Mouse (Mus musculus): ENCODE data around the gene Gm4305. TPM values are rescaled to one million over a fixed set of nuclear protein-coding genes. Genes with fewer than 3 reads are reported as not detected.
"Not testable (repeated sequence)": the region's sequence is repeated elsewhere in the genome, so short reads cannot be mapped to it uniquely, and the experiment has no call there.

Gm4305 gene
- not detected in 2 replicates for polyA plus RNA-seq (2011; ENCODE audit: insufficient read length, low read depth, missing spikeins)

DNA sequence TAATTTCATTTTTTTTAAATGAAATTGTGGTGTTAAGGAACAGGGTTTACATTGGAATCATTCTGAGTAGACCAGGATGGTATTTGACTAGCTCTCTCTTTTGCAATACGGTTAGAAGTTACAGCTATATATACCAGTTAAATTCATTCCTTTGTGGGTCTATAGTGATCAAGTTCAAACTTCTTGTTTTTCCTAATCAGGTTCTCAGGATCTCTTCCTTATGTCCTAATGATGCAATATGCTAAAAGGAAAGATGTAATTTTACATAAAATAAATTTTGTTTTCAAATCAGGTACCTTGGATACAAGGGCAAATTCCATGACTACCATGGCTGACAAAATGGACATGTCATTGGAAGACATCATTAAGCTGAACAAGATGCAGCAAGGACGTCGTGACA lies at the start of gene Gm4305:
Gene Gm4305 (plus strand): TSS at position 301 of the 400 bp plus-strand sequence.
- not testable (repeated sequence) for H3K4me3 ChIP-seq (ENCODE audit: insufficient read depth, low read length); H3K27ac ChIP-seq (ENCODE audit: insufficient read depth, low read length); H3K4me1 ChIP-seq (ENCODE audit: control insufficient read depth, insufficient read depth, low read length)

DNA sequence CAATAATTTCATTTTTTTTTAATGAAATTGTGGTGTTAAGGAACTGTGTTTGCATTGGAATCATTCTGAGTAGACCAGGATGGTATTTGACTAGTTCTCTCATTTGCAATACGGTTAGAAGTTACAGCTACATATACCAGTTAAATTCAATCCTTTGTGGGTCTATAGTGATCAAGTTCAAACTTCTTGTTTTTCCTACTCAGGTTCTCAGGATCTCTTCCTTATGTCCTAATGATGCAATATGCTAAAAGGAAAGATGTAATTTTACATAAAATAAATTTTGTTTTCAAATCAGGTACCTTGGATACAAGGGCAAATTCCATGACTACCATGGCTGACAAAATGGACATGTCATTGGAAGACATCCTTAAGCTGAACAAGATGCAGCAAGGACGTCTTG lies 15.5 kb upstream of the Gm4305 start, which contains the start of gene Gm4301:
Gene Gm4301 (plus strand): TSS at position 301 of the 400 bp plus-strand sequence.
- not testable (repeated sequence) for H3K4me1 ChIP-seq (ENCODE audit: control insufficient read depth, insufficient read depth, low read length); H3K27ac ChIP-seq (ENCODE audit: insufficient read depth, low read length); H3K4me3 ChIP-seq (ENCODE audit: insufficient read depth, low read length)

DNA sequence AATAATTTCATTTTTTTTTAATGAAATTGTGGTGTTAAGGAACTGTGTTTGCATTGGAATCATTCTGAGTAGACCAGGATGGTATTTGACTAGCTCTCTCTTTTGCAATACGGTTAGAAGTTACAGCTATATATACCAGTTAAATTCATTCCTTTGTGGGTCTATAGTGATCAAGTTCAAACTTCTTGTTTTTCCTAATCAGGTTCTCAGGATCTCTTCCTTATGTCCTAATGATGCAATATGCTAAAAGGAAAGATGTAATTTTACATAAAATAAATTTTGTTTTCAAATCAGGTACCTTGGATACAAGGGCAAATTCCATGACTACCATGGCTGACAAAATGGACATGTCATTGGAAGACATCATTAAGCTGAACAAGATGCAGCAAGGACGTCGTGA lies 10.4 kb upstream of the Gm4305 start, which contains the start of gene Gm4302:
Gene Gm4302 (plus strand): TSS at position 301 of the 400 bp plus-strand sequence.
- H3K4me1 ChIP-seq (ENCODE audit: control insufficient read depth, insufficient read depth, low read length); H3K27ac ChIP-seq (ENCODE audit: insufficient read depth, low read length); H3K4me3 ChIP-seq (ENCODE audit: insufficient read depth, low read length): not testable (repeated sequence)

DNA sequence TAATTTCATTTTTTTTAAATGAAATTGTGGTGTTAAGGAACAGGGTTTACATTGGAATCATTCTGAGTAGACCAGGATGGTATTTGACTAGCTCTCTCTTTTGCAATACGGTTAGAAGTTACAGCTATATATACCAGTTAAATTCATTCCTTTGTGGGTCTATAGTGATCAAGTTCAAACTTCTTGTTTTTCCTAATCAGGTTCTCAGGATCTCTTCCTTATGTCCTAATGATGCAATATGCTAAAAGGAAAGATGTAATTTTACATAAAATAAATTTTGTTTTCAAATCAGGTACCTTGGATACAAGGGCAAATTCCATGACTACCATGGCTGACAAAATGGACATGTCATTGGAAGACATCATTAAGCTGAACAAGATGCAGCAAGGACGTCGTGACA lies 5.2 kb upstream of the Gm4305 start, which contains the start of gene Gm4303:
Gene Gm4303 (plus strand): TSS at position 301 of the 400 bp plus-strand sequence.
- not testable (repeated sequence) for H3K4me3 ChIP-seq (ENCODE audit: insufficient read depth, low read length); H3K4me1 ChIP-seq (ENCODE audit: control insufficient read depth, insufficient read depth, low read length)

DNA sequence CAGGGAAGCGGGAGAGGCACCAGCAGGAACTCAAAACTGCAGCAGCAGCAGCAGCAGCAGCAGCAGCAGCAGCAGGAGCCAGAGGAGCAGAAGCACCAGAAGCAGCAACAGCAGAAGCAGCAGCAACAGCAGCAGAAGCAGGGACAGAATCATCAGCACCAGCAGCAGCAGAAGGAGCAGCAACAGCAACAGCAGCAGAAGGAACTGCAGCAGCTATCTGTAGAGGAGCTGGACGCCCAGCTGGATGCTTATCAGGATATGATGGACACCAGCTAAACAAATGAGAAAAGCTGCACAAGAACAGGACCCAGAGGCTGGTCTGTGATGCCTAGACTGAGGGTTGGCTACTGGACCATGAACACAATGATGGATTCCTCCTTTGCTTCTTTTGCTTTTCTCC lies 5.9 kb downstream of the Gm4305 start:
- H3K4me3 ChIP-seq (ENCODE audit: insufficient read depth, low read length); H3K4me1 ChIP-seq (ENCODE audit: control insufficient read depth, insufficient read depth, low read length); H3K27ac ChIP-seq (ENCODE audit: insufficient read depth, low read length): not testable (repeated sequence)

More for the DNA sequence above, 5.2 kb upstream of the Gm4305 start, which contains the start of gene Gm4303:
- H3K27ac ChIP-seq (ENCODE audit: insufficient read depth, low read length): not testable (repeated sequence)

DNA sequence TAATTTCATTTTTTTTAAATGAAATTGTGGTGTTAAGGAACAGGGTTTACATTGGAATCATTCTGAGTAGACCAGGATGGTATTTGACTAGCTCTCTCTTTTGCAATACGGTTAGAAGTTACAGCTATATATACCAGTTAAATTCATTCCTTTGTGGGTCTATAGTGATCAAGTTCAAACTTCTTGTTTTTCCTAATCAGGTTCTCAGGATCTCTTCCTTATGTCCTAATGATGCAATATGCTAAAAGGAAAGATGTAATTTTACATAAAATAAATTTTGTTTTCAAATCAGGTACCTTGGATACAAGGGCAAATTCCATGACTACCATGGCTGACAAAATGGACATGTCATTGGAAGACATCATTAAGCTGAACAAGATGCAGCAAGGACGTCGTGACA lies 10.1 kb downstream of the Gm4305 start, which contains the start of gene Gm4307:
Gene Gm4307 (plus strand): TSS at position 301 of the 400 bp plus-strand sequence.
- H3K4me3 ChIP-seq (ENCODE audit: insufficient read depth, low read length); H3K27ac ChIP-seq (ENCODE audit: insufficient read depth, low read length): not testable (repeated sequence)

DNA sequence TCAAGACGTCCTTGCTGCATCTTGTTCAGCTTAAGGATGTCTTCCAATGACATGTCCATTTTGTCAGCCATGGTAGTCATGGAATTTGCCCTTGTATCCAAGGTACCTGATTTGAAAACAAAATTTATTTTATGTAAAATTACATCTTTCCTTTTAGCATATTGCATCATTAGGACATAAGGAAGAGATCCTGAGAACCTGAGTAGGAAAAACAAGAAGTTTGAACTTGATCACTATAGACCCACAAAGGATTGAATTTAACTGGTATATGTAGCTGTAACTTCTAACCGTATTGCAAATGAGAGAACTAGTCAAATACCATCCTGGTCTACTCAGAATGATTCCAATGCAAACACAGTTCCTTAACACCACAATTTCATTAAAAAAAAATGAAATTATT lies 31.6 kb downstream of the Gm4305 start, which contains the start of gene Gm4312:
Gene Gm4312 (minus strand): TSS at position 101 of the 400 bp plus-strand sequence.
- not testable (repeated sequence) for H3K4me1 ChIP-seq (ENCODE audit: control insufficient read depth, insufficient read depth, low read length); H3K27ac ChIP-seq (ENCODE audit: insufficient read depth, low read length); H3K4me3 ChIP-seq (ENCODE audit: insufficient read depth, low read length)

More for the DNA sequence above, 10.1 kb downstream of the Gm4305 start, which contains the start of gene Gm4307:
- H3K4me1 ChIP-seq (ENCODE audit: control insufficient read depth, insufficient read depth, low read length): not testable (repeated sequence)

Other genes starting within 250 kb of the Gm4305 start
- gene Gm4301, start 15.4 kb upstream of the Gm4305 start, polyA plus RNA-seq (2011; ENCODE audit: insufficient read length, low read depth, missing spikeins): not detected in 2 replicates
- not detected in 2 replicates for gene Gm4302, start 10.3 kb upstream of the Gm4305 start, polyA plus RNA-seq (2011; ENCODE audit: insufficient read length, low read depth, missing spikeins)
- gene Gm4303, start 5.1 kb upstream of the Gm4305 start, polyA plus RNA-seq (2011; ENCODE audit: insufficient read length, low read depth, missing spikeins): not detected in 2 replicates
- gene Gm4307, start 10.2 kb downstream of the Gm4305 start, polyA plus RNA-seq (2011; ENCODE audit: insufficient read length, low read depth, missing spikeins): not detected in 2 replicates
- gene Gm4312, start 31.5 kb downstream of the Gm4305 start, polyA plus RNA-seq (2011; ENCODE audit: insufficient read length, low read depth, missing spikeins): not detected in 2 replicates
- 73.4 and 80.6 TPM in 2 replicates for gene Tmtc3, start 136.3 kb downstream of the Gm4305 start, polyA plus RNA-seq (2011; ENCODE audit: insufficient read length, low read depth, missing spikeins)
- gene Cep290, start 136.5 kb downstream of the Gm4305 start, polyA plus RNA-seq (2011; ENCODE audit: insufficient read length, low read depth, missing spikeins): 10.7 and 12.2 TPM in 2 replicates
- 14.4 and 15.5 TPM in 2 replicates for gene 4930430F08Rik, start 239.3 kb downstream of the Gm4305 start, polyA plus RNA-seq (2011; ENCODE audit: insufficient read length, low read depth, missing spikeins)
- not detected in 2 replicates for gene 1700017N19Rik, start 239.4 kb downstream of the Gm4305 start, polyA plus RNA-seq (2011; ENCODE audit: insufficient read length, low read depth, missing spikeins)

Data from embryonic fibroblast, embryonic 13.5 days (primary cell).